Mouse (Mus musculus): Measurements from ENCODE around the gene Kazn. TPM values are rescaled to one million over a fixed set of nuclear protein-coding genes. Genes with fewer than 3 reads are reported as not detected.

Gene Kazn
- total RNA-seq, 2 experiments from 2014 or later: 45.9 to 48.5 TPM

- DNase-seq (ENCODE audit: low spot score in 2 of 2): no peak
These were observed 3.7 kb upstream of the Kazn start for GRCm38 (mm10) chr4:142242750-142243383.

- DNase-seq (ENCODE audit: low spot score in 2 of 2): no peak
These were observed 3.0 kb upstream of the Kazn start for GRCm38 (mm10) chr4:142242164-142242563.

GRCm38 (mm10) chr4:142240874-142241273 is 1.7 kb upstream of the Kazn start:
- no peak for DNase-seq (ENCODE audit: low spot score in 2 of 2)

GRCm38 (mm10) chr4:142238486-142239239 is 538 bp downstream of the Kazn start:
- DNase-seq (ENCODE audit: low spot score in 2 of 2): peak; percentile 26 to 58

GRCm38 (mm10) chr4:142238041-142238440 is 1.2 kb downstream of the Kazn start:
- no peak for DNase-seq (ENCODE audit: low spot score in 2 of 2)

GRCm38 (mm10) chr4:142236681-142237080 is 2.5 kb downstream of the Kazn start:
- DNase-seq (ENCODE audit: low spot score in 2 of 2): no peak

- DNase-seq (ENCODE audit: low spot score in 2 of 2): no peak
These were observed 3.8 kb downstream of the Kazn start for GRCm38 (mm10) chr4:142235426-142235825.

GRCm38 (mm10) chr4:142234828-142235227 is 4.4 kb downstream of the Kazn start:
- DNase-seq (ENCODE audit: low spot score in 2 of 2): no peak

GRCm38 (mm10) chr4:142228821-142229575 is 10.2 kb downstream of the Kazn start:
- DNase-seq (ENCODE audit: low spot score in 2 of 2): no peak

GRCm38 (mm10) chr4:142223898-142224645 is 15.1 kb downstream of the Kazn start:
- DNase-seq (ENCODE audit: low spot score in 2 of 2): no peak

GRCm38 (mm10) chr4:142222385-142222784 is 16.8 kb downstream of the Kazn start:
- DNase-seq (ENCODE audit: low spot score in 2 of 2): no peak

GRCm38 (mm10) chr4:142221757-142222072 is 17.5 kb downstream of the Kazn start:
- no peak for DNase-seq (ENCODE audit: low spot score in 2 of 2)

GRCm38 (mm10) chr4:142221025-142221756 is 18.0 kb downstream of the Kazn start:
- DNase-seq (ENCODE audit: low spot score in 2 of 2): no peak

GRCm38 (mm10) chr4:142218997-142219396 is 20.2 kb downstream of the Kazn start:
- no peak for DNase-seq (ENCODE audit: low spot score in 2 of 2)

- no peak for DNase-seq (ENCODE audit: low spot score in 2 of 2)
These were observed 22.2 kb downstream of the Kazn start for GRCm38 (mm10) chr4:142217048-142217447.

- DNase-seq (ENCODE audit: low spot score in 2 of 2): no peak
These were observed 23.4 kb downstream of the Kazn start for GRCm38 (mm10) chr4:142215760-142216159.

- DNase-seq (ENCODE audit: low spot score in 2 of 2): no peak
These were observed 24.7 kb downstream of the Kazn start for GRCm38 (mm10) chr4:142214532-142214931.

- no peak for DNase-seq (ENCODE audit: low spot score in 2 of 2)
These were observed 26.8 kb downstream of the Kazn start for GRCm38 (mm10) chr4:142212425-142212824.

GRCm38 (mm10) chr4:142209884-142210283 is 29.3 kb downstream of the Kazn start:
- no peak for DNase-seq (ENCODE audit: low spot score in 2 of 2)

- no peak for DNase-seq (ENCODE audit: low spot score in 2 of 2)
These were observed 29.7 kb downstream of the Kazn start for GRCm38 (mm10) chr4:142209476-142209875.

GRCm38 (mm10) chr4:142205693-142206092 is 33.5 kb downstream of the Kazn start:
- DNase-seq (ENCODE audit: low spot score in 2 of 2): no peak
